Mouse (Mus musculus): ENCODE data around the gene Dnaaf1. TPM values are rescaled to one million over a fixed set of nuclear protein-coding genes. Genes with fewer than 3 reads are reported as not detected.

Gene Dnaaf1
- total and polyA plus RNA-seq, 3 experiments = 0.19 to 0.54 TPM; not detected in 1

- TF ChIP-seq RCOR1 (IDR thresholded peaks at IDR 0.05; ENCODE audit: low read depth, low read length) (0 out of 2 replicates have a peak, but pooled peaks have one; percentile 10), BHLHE40 (IDR thresholded peaks at IDR 0.05; ENCODE audit: borderline replicate concordance, low read depth, low read length) (peak; percentile 77), MAX (IDR thresholded peaks at IDR 0.05; ENCODE audit: low read length) (peak; percentile 87), POLR2AphosphoS2 (IDR thresholded peaks at IDR 0.05; ENCODE audit: low read length) (no peak; the same call in 1 of the 2 replicates), JUND (IDR thresholded peaks at IDR 0.05; ENCODE audit: low read depth, low read length) (no peak), E2F4 (IDR thresholded peaks at IDR 0.05; ENCODE audit: borderline replicate concordance, low read depth, low read length) (no peak)
Measured at GRCm38 (mm10) chr8:119574437-119575365, at the start of gene Dnaaf1, which contains the start of gene Hsdl1 (continued).

- H3K4me1 ChIP-seq (ENCODE audit: control insufficient read depth in 1 of 2, insufficient read depth in 2 of 2, low read length in 2 of 2) = no peaks in the 10 kb centered on the region
- no peak for DNase-seq (ENCODE audit: low read depth, low spot score)
Measured at GRCm38 (mm10) chr8:119528762-119529161, 46.3 kb upstream of the Dnaaf1 start.

GRCm38 (mm10) chr8:119530937-119531336, 44.1 kb upstream of the Dnaaf1 start:
- Histone ChIP-seq H3K36me3 (ENCODE audit: control insufficient read depth in 1 of 2, insufficient read depth in 2 of 2, low read length in 2 of 2) (peaks cover 0 to 4% of the 10 kb centered on the region in 2 experiments; a peak in 2 of 4 replicates), H3K4me1 (ENCODE audit: control insufficient read depth in 1 of 2, insufficient read depth in 2 of 2, low read length in 2 of 2) (no peaks in the 10 kb centered on the region)
- no peak for DNase-seq (ENCODE audit: low read depth, low spot score)

More at GRCm38 (mm10) chr8:119528762-119529161, 46.3 kb upstream of the Dnaaf1 start:
- Histone ChIP-seq H3K9me3 (replicated peaks; ENCODE audit: insufficient read depth, low read length) (no peaks in the 10 kb centered on the region), H3K36me3 (ENCODE audit: control insufficient read depth in 1 of 2, insufficient read depth in 2 of 2, low read length in 2 of 2) (peaks cover 0 to 11% of the 10 kb centered on the region in 2 experiments; a peak in 2 of 4 replicates), H3K27ac (ENCODE audit: control insufficient read depth, low read depth, low read length) (no peak overlapping the region), H3K9ac (ENCODE audit: control insufficient read depth, low read depth, low read length, poor library complexity, severe bottlenecking) (no peak overlapping the region), H3K4me3 (ENCODE audit: control insufficient read depth in 1 of 2, insufficient read depth in 1 of 2, low read depth in 2 of 2, low read length in 2 of 2) (no peak overlapping the region), H3K79me2 (ENCODE audit: control insufficient read depth, insufficient read depth, low read length, poor library complexity) (no peaks in the 10 kb centered on the region), H3K27me3 (ENCODE audit: control insufficient read depth in 1 of 2, insufficient read depth in 2 of 2, low read length in 2 of 2) (no peaks in the 10 kb centered on the region)
- TF ChIP-seq GABPA (IDR thresholded peaks at IDR 0.05; ENCODE audit: low read depth, low read length) (no peak), ELF1 (IDR thresholded peaks at IDR 0.05; ENCODE audit: low read depth, low read length) (no peak), POLR2AphosphoS2 (IDR thresholded peaks at IDR 0.05; ENCODE audit: low read length) (no peak), MXI1 (IDR thresholded peaks at IDR 0.05; ENCODE audit: low read depth, low read length) (no peak), NRF1 (IDR thresholded peaks at IDR 0.05; ENCODE audit: insufficient read depth, low read depth, low read length, poor library complexity, severe bottlenecking) (no peak), SMC3 (IDR thresholded peaks at IDR 0.05; ENCODE audit: low read depth, low read length) (no peak), NELFE (IDR thresholded peaks at IDR 0.05; ENCODE audit: low read depth, low read length) (no peak), MAZ (IDR thresholded peaks at IDR 0.05; ENCODE audit: low read depth, low read length) (no peak), TAL1 (IDR thresholded peaks at IDR 0.05; ENCODE audit: low read length) (no peak), CHD1 (IDR thresholded peaks at IDR 0.05; ENCODE audit: low read depth, low read length) (no peak), ZMIZ1 (IDR thresholded peaks at IDR 0.05; ENCODE audit: low read depth, low read length) (no peak), SIN3A (IDR thresholded peaks at IDR 0.05; ENCODE audit: low read length) (no peak), HCFC1 (IDR thresholded peaks at IDR 0.05; ENCODE audit: low read depth, low read length) (no peak), MYB (IDR thresholded peaks at IDR 0.05; ENCODE audit: low read depth, low read length) (no peak), USF1 (IDR thresholded peaks at IDR 0.05; ENCODE audit: low read depth, low read length) (no peak), JUND (IDR thresholded peaks at IDR 0.05; ENCODE audit: low read depth, low read length) (no peak), KAT2A (conservative IDR thresholded peaks at IDR 0.05; ENCODE audit: low read depth, low read length) (no peak), ZNF384 (IDR thresholded peaks at IDR 0.05; ENCODE audit: low read depth, low read length) (no peak), EP300 (IDR thresholded peaks at IDR 0.05; ENCODE audit: low read depth in 1 of 2, low read length in 2 of 2) (no peak), UBTF (IDR thresholded peaks at IDR 0.05; ENCODE audit: borderline replicate concordance, insufficient read depth, low read depth, low read length) (no peak)

More at GRCm38 (mm10) chr8:119530937-119531336, 44.1 kb upstream of the Dnaaf1 start:
- Histone ChIP-seq H3K4me3 (ENCODE audit: control insufficient read depth in 1 of 2, insufficient read depth in 1 of 2, low read depth in 2 of 2, low read length in 2 of 2) (no peak overlapping the region), H3K9me3 (replicated peaks; ENCODE audit: insufficient read depth, low read length) (no peaks in the 10 kb centered on the region), H3K79me2 (ENCODE audit: control insufficient read depth, insufficient read depth, low read length, poor library complexity) (no peaks in the 10 kb centered on the region), H3K27me3 (ENCODE audit: control insufficient read depth in 1 of 2, insufficient read depth in 2 of 2, low read length in 2 of 2) (no peaks in the 10 kb centered on the region), H3K9ac (ENCODE audit: control insufficient read depth, low read depth, low read length, poor library complexity, severe bottlenecking) (no peak overlapping the region), H3K27ac (ENCODE audit: control insufficient read depth, low read depth, low read length) (no peak overlapping the region)
- TF ChIP-seq RAD21 (IDR thresholded peaks at IDR 0.05; ENCODE audit: low read depth, low read length) (no peak), GATA1 (IDR thresholded peaks at IDR 0.05; ENCODE audit: low read depth, low read length) (no peak), CHD2 (IDR thresholded peaks at IDR 0.05; ENCODE audit: low read length) (no peak), ZNF384 (IDR thresholded peaks at IDR 0.05; ENCODE audit: low read depth, low read length) (no peak), SIN3A (IDR thresholded peaks at IDR 0.05; ENCODE audit: low read length) (no peak), ETS1 (IDR thresholded peaks at IDR 0.05; ENCODE audit: low read depth, low read length) (no peak), KAT2A (conservative IDR thresholded peaks at IDR 0.05; ENCODE audit: low read depth, low read length) (no peak), HCFC1 (IDR thresholded peaks at IDR 0.05; ENCODE audit: low read depth, low read length) (no peak), USF1 (IDR thresholded peaks at IDR 0.05; ENCODE audit: low read depth, low read length) (no peak), MYC (IDR thresholded peaks at IDR 0.05; ENCODE audit: low read depth, low read length) (no peak), GABPA (IDR thresholded peaks at IDR 0.05; ENCODE audit: low read depth, low read length) (no peak)

Data from MEL (cell line).